Mouse (Mus musculus) heart, embryonic 12.5 days (tissue): ENCODE measurements around the gene Spon1. TPM values are rescaled to one million over a fixed set of nuclear protein-coding genes. Genes with fewer than 3 reads are reported as not detected.

Source experiments
- ATAC-seq: fragments of 200-750 bp; cut with Nextera tagmentation; 2 replicates; pipeline ENCODE4 v1.8.0; 2017; ENCODE audit warnings: moderate TSS enrichment, moderate library complexity; ENCODE audit not compliant: insufficient number of reproducible peaks, low FRiP score
- H3K27ac ChIP-seq: fragments of 300-500 bp; sonication (generic); 2 replicates; pipeline ENCODE4 v1.5.1; 2016; ENCODE audit warnings: mild to moderate bottlenecking, moderate library complexity; ENCODE audit not compliant: poor library complexity, severe bottlenecking
- H3K27me3 ChIP-seq: fragments of 300-500 bp; sonication (generic); replicated peaks from 2 replicates; pipeline ENCODE4 v1.6.1; 2016; ENCODE audit warnings: mild to moderate bottlenecking, moderate library complexity
- H3K36me3 ChIP-seq: fragments of 300-500 bp; sonication (generic); 2 replicates; pipeline ENCODE4 v1.6.1; 2016; ENCODE audit warnings: mild to moderate bottlenecking, moderate library complexity
- H3K4me1 ChIP-seq: fragments of 300-500 bp; sonication (generic); replicated peaks from 2 replicates; pipeline ENCODE4 v1.6.1; 2016; ENCODE audit warnings: mild to moderate bottlenecking
- H3K4me2 ChIP-seq: fragments of 300-500 bp; sonication (generic); 2 replicates; pipeline ENCODE4 v1.6.1; 2016; ENCODE audit warnings: mild to moderate bottlenecking, moderate library complexity
- H3K4me3 ChIP-seq: fragments of 300-500 bp; sonication (generic); 2 replicates; pipeline ENCODE4 v1.5.1; 2016; ENCODE audit warnings: mild to moderate bottlenecking
- H3K9ac ChIP-seq: fragments of 300-500 bp; sonication (generic); 2 replicates; pipeline ENCODE4 v1.6.1; 2016; ENCODE audit warnings: mild to moderate bottlenecking, moderate library complexity
- H3K9me3 ChIP-seq: fragments of 300-500 bp; sonication (generic); replicated peaks from 2 replicates; pipeline ENCODE4 v1.6.1; 2016; ENCODE audit warnings: mild to moderate bottlenecking, moderate library complexity
- WGBS: fragments of 180-500 bp; shearing (Covaris S2); methylation state at CpG from one replicate; pipeline ENCODE4 v1.1.7; 2016; 5-methylcytosine and 5-hydroxymethylcytosine counted together
- polyA plus RNA-seq: library from polyadenylated mRNA; unstranded; fragments of >200 nt; fragmentation: Nextera tagmentation; extraction: Ambion mirVana; gene quantifications from 2 replicates; pipeline ENCODE4 v1.2.1, GENCODE M21; 2016

The Spon1 gene
- polyA plus RNA-seq, 1 experiment from 2014 or later, result 99.8 TPM

GRCm38 (mm10) chr7:113955431-113955830, 189.6 kb downstream of the Spon1 start:
- no peak overlapping the region for H3K27ac ChIP-seq
- 0 out of 2 replicates have a peak, but pooled peaks cover 3% of the 10 kb centered on the region for H3K36me3 ChIP-seq
- peaks cover 7% of the 10 kb centered on the region for H3K4me1 ChIP-seq
- H3K4me3 ChIP-seq, result no peak overlapping the region
- WGBS, result 86% methylated on average over 2 of the region's 2 CpGs
- no peak overlapping the region for H3K4me2 ChIP-seq
- H3K9ac ChIP-seq, result no peak overlapping the region
- ATAC-seq, result no peak
- no peaks in the 10 kb centered on the region for H3K27me3 ChIP-seq
- H3K9me3 ChIP-seq, result no peaks in the 10 kb centered on the region

GRCm38 (mm10) chr7:113960841-113961499, 195.2 kb downstream of the Spon1 start:
- Histone ChIP-seq H3K36me3 (0 out of 2 replicates have a peak, but pooled peaks cover 3% of the 10 kb centered on the region), H3K4me3 (no peak overlapping the region), H3K27me3 (no peaks in the 10 kb centered on the region), H3K9me3 (no peaks in the 10 kb centered on the region), H3K4me2 (no peak overlapping the region), H3K27ac (no peak overlapping the region), H3K9ac (no peak overlapping the region), H3K4me1 (peaks cover 19% of the 10 kb centered on the region)
- WGBS, result 74% methylated on average over 9 of the region's 9 CpGs
- no peak for ATAC-seq

GRCm38 (mm10) chr7:113961500-113961895, 195.7 kb downstream of the Spon1 start:
- ATAC-seq, result no peak
- Histone ChIP-seq H3K27me3 (no peaks in the 10 kb centered on the region), H3K9ac (no peak overlapping the region), H3K9me3 (no peaks in the 10 kb centered on the region), H3K36me3 (0 out of 2 replicates have a peak, but pooled peaks cover 1% of the 10 kb centered on the region), H3K4me3 (no peak overlapping the region), H3K27ac (no peak overlapping the region), H3K4me1 (peaks cover 19% of the 10 kb centered on the region), H3K4me2 (no peak overlapping the region)
- 74% methylated on average over 3 of the region's 3 CpGs for WGBS

GRCm38 (mm10) chr7:113962078-113962477, 196.3 kb downstream of the Spon1 start:
- 60% methylated on average over 4 of the region's 4 CpGs for WGBS
- ATAC-seq, result no peak

GRCm38 (mm10) chr7:113963766-113964165, 198.0 kb downstream of the Spon1 start:
- 60% methylated on average over 4 of the region's 4 CpGs for WGBS
- H3K9ac ChIP-seq, result no peak overlapping the region
- ATAC-seq, result no peak

More at GRCm38 (mm10) chr7:113962078-113962477, 196.3 kb downstream of the Spon1 start:
- H3K27me3 ChIP-seq, result no peaks in the 10 kb centered on the region
- H3K4me3 ChIP-seq, result no peak overlapping the region
- H3K4me2 ChIP-seq, result no peak overlapping the region
- H3K4me1 ChIP-seq, result peaks cover 19% of the 10 kb centered on the region
- H3K36me3 ChIP-seq, result no peaks in the 10 kb centered on the region
- H3K9ac ChIP-seq, result no peak overlapping the region
- H3K27ac ChIP-seq, result no peak overlapping the region
- no peaks in the 10 kb centered on the region for H3K9me3 ChIP-seq

GRCm38 (mm10) chr7:113965625-113966024, 199.8 kb downstream of the Spon1 start:
- H3K27me3 ChIP-seq, result no peaks in the 10 kb centered on the region
- WGBS, result 78% methylated on average over 8 of the region's 8 CpGs
- ATAC-seq, result no peak
- H3K9me3 ChIP-seq, result peaks cover under 1% of the 10 kb centered on the region; the same call in 1 of the 2 replicates
- no peak overlapping the region for H3K4me3 ChIP-seq
- no peak overlapping the region for H3K9ac ChIP-seq
- H3K27ac ChIP-seq, result no peak overlapping the region
- peaks cover 12% of the 10 kb centered on the region for H3K4me1 ChIP-seq
- peaks cover under 1% of the 10 kb centered on the region; the same call in 1 of the 2 replicates for H3K36me3 ChIP-seq
- no peak overlapping the region for H3K4me2 ChIP-seq

More at GRCm38 (mm10) chr7:113963766-113964165, 198.0 kb downstream of the Spon1 start:
- Histone ChIP-seq H3K9me3 (no peaks in the 10 kb centered on the region), H3K27me3 (no peaks in the 10 kb centered on the region), H3K4me2 (no peak overlapping the region), H3K36me3 (no peaks in the 10 kb centered on the region), H3K27ac (no peak overlapping the region), H3K4me1 (peaks cover 19% of the 10 kb centered on the region), H3K4me3 (no peak overlapping the region)

DNA sequence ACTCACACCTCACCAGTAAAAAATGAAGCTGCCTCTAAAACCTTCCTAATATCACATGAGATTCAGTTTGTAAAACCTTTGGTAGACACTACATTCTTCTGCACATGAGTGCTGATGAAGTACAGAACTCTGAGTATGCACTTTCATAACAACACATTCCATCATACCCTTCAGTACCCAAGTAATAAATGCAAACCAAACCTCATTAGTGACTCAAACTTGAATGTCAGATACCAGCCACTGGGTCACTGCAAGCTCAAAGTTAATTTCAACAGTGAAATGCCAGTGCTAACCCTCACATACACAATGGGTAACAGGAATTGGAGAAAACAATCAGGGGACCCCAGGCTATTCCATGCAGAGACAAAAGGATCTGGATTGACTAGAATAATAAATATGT, 203.4 kb downstream of the Spon1 start:
- no peak overlapping the region for H3K27ac ChIP-seq
- ATAC-seq, result no peak

DNA sequence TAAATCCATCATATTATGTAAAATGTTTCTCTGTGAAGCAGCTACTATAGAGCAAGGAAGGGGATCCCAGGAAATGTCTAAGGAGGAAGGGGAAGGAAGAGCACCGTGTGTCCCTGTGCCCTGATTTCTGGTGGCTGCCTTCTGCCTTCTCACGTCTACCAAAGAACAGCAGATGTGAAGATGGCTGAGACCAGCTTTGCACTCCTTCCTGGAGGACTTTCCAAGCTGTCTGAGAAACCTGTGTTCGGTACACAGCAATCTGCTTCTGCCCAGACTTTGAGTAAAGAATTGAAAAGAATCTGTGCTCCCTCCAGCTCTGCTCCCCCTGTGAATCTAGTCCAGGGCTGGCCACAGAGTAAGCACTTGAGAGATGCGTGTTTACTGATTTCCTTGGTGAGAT, 206.7 kb downstream of the Spon1 start:
- 89% methylated on average over 4 of the region's 4 CpGs for WGBS
- H3K4me3 ChIP-seq, result no peak overlapping the region
- H3K36me3 ChIP-seq, result peaks cover 13% of the 10 kb centered on the region
- peaks cover 12% of the 10 kb centered on the region; the same call in 1 of the 2 replicates for H3K9me3 ChIP-seq
- no peak for ATAC-seq
- no peaks in the 10 kb centered on the region for H3K4me1 ChIP-seq
- no peaks in the 10 kb centered on the region for H3K27me3 ChIP-seq
- H3K4me2 ChIP-seq, result no peak overlapping the region
- H3K27ac ChIP-seq, result no peak overlapping the region
- H3K9ac ChIP-seq, result no peak overlapping the region

More for the DNA sequence above, 203.4 kb downstream of the Spon1 start:
- H3K9me3 ChIP-seq, result peaks cover 12% of the 10 kb centered on the region; the same call in 1 of the 2 replicates
- 0 out of 2 replicates have a peak, but pooled peaks cover 4% of the 10 kb centered on the region for H3K4me1 ChIP-seq
- H3K4me3 ChIP-seq, result no peak overlapping the region
- H3K9ac ChIP-seq, result no peak overlapping the region
- peaks cover 13% of the 10 kb centered on the region for H3K36me3 ChIP-seq
- H3K4me2 ChIP-seq, result no peak overlapping the region
- H3K27me3 ChIP-seq, result no peaks in the 10 kb centered on the region

DNA sequence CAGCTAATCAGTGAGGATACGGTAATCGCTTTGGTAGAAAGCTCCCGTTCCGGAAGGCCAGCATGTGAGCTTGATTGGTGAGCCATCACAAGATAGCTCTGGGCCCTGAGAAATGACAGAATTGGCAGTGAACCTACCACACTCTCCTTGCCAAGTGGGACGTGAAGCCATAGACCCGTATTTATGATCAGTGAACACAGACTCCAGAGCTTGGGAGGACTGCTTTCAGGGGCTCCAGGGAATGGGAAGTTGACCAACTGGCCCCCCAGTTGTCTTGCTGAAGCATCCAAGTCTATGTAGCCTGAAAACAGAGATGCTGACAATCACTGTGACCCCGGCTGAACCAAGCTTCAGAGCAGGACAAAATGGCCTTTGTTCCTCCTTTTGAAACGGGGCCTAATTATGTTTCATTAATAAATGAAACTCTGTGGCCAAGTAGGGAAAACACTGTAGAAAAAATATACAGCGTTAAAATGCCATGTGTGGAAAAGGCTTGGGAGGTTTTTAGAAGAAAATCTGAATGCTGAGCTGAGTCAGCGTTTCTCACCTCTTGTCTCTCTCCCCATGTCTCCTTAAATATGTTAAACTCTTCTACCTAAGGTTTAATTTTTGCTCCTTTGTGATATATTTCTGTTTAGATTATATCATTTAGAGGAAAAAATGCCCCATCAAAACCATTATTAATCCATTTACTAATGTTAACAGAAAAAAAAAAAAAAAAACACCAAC, 220.8 kb downstream of the Spon1 start:
- Histone ChIP-seq H3K36me3 (peaks cover 8% of the 10 kb centered on the region), H3K9ac (no peak overlapping the region), H3K27ac (no peak overlapping the region), H3K27me3 (no peaks in the 10 kb centered on the region), H3K4me1 (no peaks in the 10 kb centered on the region), H3K4me2 (no peak overlapping the region), H3K9me3 (peaks cover 11% of the 10 kb centered on the region; the same call in 1 of the 2 replicates), H3K4me3 (no peak overlapping the region)
- WGBS, result 84% methylated on average over 10 of the region's 10 CpGs
- no peak for ATAC-seq

DNA sequence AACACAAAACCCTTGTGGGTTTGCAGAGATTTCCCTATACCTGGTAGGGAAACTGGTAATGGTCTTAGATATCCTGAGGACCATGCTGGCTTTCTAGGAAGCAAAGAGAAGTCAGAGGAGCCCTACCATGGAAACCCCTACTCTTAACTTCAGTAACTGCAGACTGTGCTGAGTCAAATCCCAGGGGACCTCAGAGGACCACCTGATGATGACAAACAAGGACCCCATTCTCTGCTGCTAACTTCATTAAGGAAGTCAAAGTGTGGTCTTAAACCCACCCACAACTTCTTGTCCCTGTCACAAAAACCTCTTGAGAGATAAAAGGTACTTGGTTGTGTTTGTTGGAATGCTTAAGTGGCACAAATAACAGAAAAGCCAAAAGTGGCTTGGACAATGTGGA, 222.4 kb downstream of the Spon1 start:
- ATAC-seq, result no peak
- Histone ChIP-seq H3K4me2 (no peak overlapping the region), H3K36me3 (peaks cover 8% of the 10 kb centered on the region), H3K9me3 (peaks cover 11% of the 10 kb centered on the region; the same call in 1 of the 2 replicates), H3K27ac (no peak overlapping the region), H3K27me3 (no peaks in the 10 kb centered on the region), H3K4me3 (no peak overlapping the region), H3K9ac (no peak overlapping the region), H3K4me1 (no peaks in the 10 kb centered on the region)

DNA sequence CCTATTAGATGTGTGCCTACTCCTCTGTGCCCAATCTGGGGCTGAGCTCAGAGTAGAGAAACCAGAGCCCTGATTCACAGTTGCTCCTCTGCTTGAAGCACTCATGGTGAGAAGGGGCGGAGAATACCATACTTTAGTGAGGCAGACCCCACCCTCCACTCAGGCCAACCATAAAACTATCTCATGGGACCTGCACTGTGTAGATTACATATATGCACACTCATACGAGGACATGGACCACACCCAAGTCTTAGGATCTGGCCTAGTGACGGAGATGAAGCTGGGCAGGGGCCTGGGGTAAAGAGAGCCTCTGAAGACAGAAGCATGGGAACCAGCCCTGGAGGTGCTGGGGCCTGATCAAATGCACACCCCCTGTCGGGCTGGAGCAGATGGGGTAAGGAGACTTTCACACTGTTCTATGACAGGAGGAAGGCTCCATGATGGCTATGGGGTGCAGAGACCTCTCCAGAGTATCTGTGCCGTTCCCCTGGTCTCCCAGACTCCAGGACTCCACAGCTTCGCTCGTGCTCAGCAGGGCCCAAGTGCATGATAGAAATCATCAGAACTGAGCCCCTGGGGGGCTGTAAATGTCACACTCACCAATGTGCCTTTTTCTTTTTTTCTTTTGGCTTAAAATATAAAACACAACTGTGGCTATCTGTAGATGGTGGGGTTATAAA, 232.0 kb downstream of the Spon1 start:
- Histone ChIP-seq H3K9ac (no peak overlapping the region), H3K4me3 (no peak overlapping the region), H3K4me2 (no peak overlapping the region), H3K27ac (no peak overlapping the region), H3K27me3 (no peaks in the 10 kb centered on the region), H3K4me1 (no peaks in the 10 kb centered on the region), H3K36me3 (no peaks in the 10 kb centered on the region), H3K9me3 (0 out of 2 replicates have a peak, but pooled peaks cover 2% of the 10 kb centered on the region)
- peak; percentile 72 for ATAC-seq
- 62% methylated on average over 7 of the region's 7 CpGs for WGBS
